Mouse (Mus musculus) gastrocnemius, adult 2 months (tissue): ENCODE measurements around the gene Gli2. TPM values are rescaled to one million over a fixed set of nuclear protein-coding genes. Genes with fewer than 3 reads are reported as not detected.

ENCODE experiments used
- DNase-seq: peaks from one replicate; pipeline ENCODE4 v3.0.0; 2022
- H3K27ac ChIP-seq: fragments of 200-600 bp; 2 replicates; pipeline ENCODE4 v1.8.1; 2022; ENCODE audit warnings: mild to moderate bottlenecking
- H3K4me3 ChIP-seq: fragments of 200-600 bp; 2 replicates; pipeline ENCODE4 v1.8.1; 2022; ENCODE audit warnings: mild to moderate bottlenecking, moderate library complexity
- CTCF ChIP-seq: fragments of 200-600 bp; IDR thresholded peaks from 2 replicates; pipeline ENCODE4 v1.8.1; 2022; ENCODE audit warnings: antibody characterized with exemption, mild to moderate bottlenecking, moderate library complexity
- intact Hi-C: fragments of 180-260 bp; cut with DNase I; formaldehyde crosslinking; loops from one replicate; pipeline ENCODE4 v1.15.1; 2025
- total RNA-seq, 2 experiments: library from RNA; stranded (reverse); gene quantifications; 2 replicates each; pipeline ENCODE4 v1.2.3; 2021

Gli2 gene
- total RNA-seq, 2 experiments from 2014 or later = 0.94 to 1.4 TPM

GRCm38 (mm10) chr1:119019056-119019455, 34.4 kb downstream of the Gli2 start:
- intact Hi-C loops = no loop called here
- H3K27ac ChIP-seq = no peak overlapping the region
- DNase-seq = no peak
- no peak overlapping the region for H3K4me3 ChIP-seq
- no peak for TF ChIP-seq CTCF

GRCm38 (mm10) chr1:119016866-119017265, 36.6 kb downstream of the Gli2 start:
- no peak for TF ChIP-seq CTCF
- Histone ChIP-seq H3K4me3 (no peak overlapping the region), H3K27ac (no peak overlapping the region)
- intact Hi-C loops = no loop called here
- DNase-seq = no peak

- TF ChIP-seq CTCF = no peak
- Histone ChIP-seq H3K27ac (no peak overlapping the region), H3K4me3 (no peak overlapping the region)
- intact Hi-C loops = no loop called here
- DNase-seq = no peak
Observed at GRCm38 (mm10) chr1:119015108-119015507, 38.3 kb downstream of the Gli2 start.

- TF ChIP-seq CTCF = no peak
- Histone ChIP-seq H3K27ac (no peak overlapping the region), H3K4me3 (no peak overlapping the region)
- no peak for DNase-seq
- intact Hi-C loops = no loop called here
Observed at GRCm38 (mm10) chr1:119008949-119009348, 44.5 kb downstream of the Gli2 start.

- no peak for DNase-seq
- no peak for TF ChIP-seq CTCF
- intact Hi-C loops = no loop called here
- Histone ChIP-seq H3K27ac (no peak overlapping the region), H3K4me3 (no peak overlapping the region)
Observed at GRCm38 (mm10) chr1:119003852-119004398, 49.5 kb downstream of the Gli2 start.

GRCm38 (mm10) chr1:119001454-119002034, 51.9 kb downstream of the Gli2 start:
- intact Hi-C loops = loop anchor here (2.0 kb wide), 1 partner anchor 51 kb away; the partner anchor contains the start of gene Gli2
- peak overlapping the region; percentile 69 for H3K27ac ChIP-seq
- peak overlapping the region; percentile 63 for H3K4me3 ChIP-seq
- peak; percentile 84 for DNase-seq
- TF ChIP-seq CTCF = no peak

- no peak overlapping the region for H3K4me3 ChIP-seq
- intact Hi-C loops = no loop called here
- H3K27ac ChIP-seq = no peak overlapping the region
- no peak for TF ChIP-seq CTCF
- DNase-seq = no peak
Observed at GRCm38 (mm10) chr1:118994482-118995105, 58.8 kb downstream of the Gli2 start.

- no peak for TF ChIP-seq CTCF
- no peak for DNase-seq
- Histone ChIP-seq H3K4me3 (no peak overlapping the region), H3K27ac (no peak overlapping the region)
- intact Hi-C loops = no loop called here
Observed at GRCm38 (mm10) chr1:118993775-118994174, 59.6 kb downstream of the Gli2 start.

- no peak for TF ChIP-seq CTCF
- Histone ChIP-seq H3K4me3 (no peak overlapping the region), H3K27ac (no peak overlapping the region)
- intact Hi-C loops = no loop called here
- no peak for DNase-seq
Observed at GRCm38 (mm10) chr1:118988331-118988730, 65.1 kb downstream of the Gli2 start.

GRCm38 (mm10) chr1:118987538-118987937, 65.9 kb downstream of the Gli2 start:
- no peak for DNase-seq
- TF ChIP-seq CTCF = no peak
- Histone ChIP-seq H3K4me3 (no peak overlapping the region), H3K27ac (no peak overlapping the region)
- intact Hi-C loops = no loop called here

- Histone ChIP-seq H3K4me3 (no peak overlapping the region), H3K27ac (peak overlapping the region; percentile 52; the same call in 1 of the 2 replicates)
- intact Hi-C loops = loop anchor here (5.0 kb wide), 1 partner anchor 69 kb away; the partner anchor contains the start of gene Gli2
- no peak for DNase-seq
- no peak for TF ChIP-seq CTCF
Observed at GRCm38 (mm10) chr1:118983389-118983788, 70.0 kb downstream of the Gli2 start.

GRCm38 (mm10) chr1:118982805-118983211, 70.6 kb downstream of the Gli2 start:
- intact Hi-C loops = loop anchor here (5.0 kb wide), 1 partner anchor 69 kb away; the partner anchor contains the start of gene Gli2
- Histone ChIP-seq H3K27ac (peak overlapping the region; percentile 52), H3K4me3 (0 out of 2 replicates have a peak overlapping the region, but pooled peaks have one; percentile 48)
- TF ChIP-seq CTCF = no peak
- DNase-seq = no peak
